Mouse (Mus musculus) kidney, adult 9 months (tissue): Measurements from ENCODE around the gene Kars.

Experiments
- DNase-seq: peaks from one replicate; pipeline ENCODE4 v3.0.0; 2022

The Kars gene

GRCm38 (mm10) chr8:112010997-112011815 is at the start of gene Kars, which contains the start of gene Terf2ip:
Kars (minus strand) TSS chr8:112011323.
Terf2ip (plus strand) TSS chr8:112011398.
- peak; percentile 94 for DNase-seq

- no peak for DNase-seq
Measured at GRCm38 (mm10) chr8:112054456-112054855, 43.3 kb upstream of the Kars start.

GRCm38 (mm10) chr8:112051537-112051936 is 40.4 kb upstream of the Kars start:
- DNase-seq: no peak

- no peak for DNase-seq
Measured at GRCm38 (mm10) chr8:112049984-112050383, 38.9 kb upstream of the Kars start.

GRCm38 (mm10) chr8:112048293-112048692 is 37.2 kb upstream of the Kars start:
- no peak for DNase-seq

GRCm38 (mm10) chr8:112045896-112046295 is 34.8 kb upstream of the Kars start:
- DNase-seq: peak; percentile 76

- no peak for DNase-seq
Measured at GRCm38 (mm10) chr8:112045182-112045581, 34.1 kb upstream of the Kars start.

GRCm38 (mm10) chr8:112037521-112037920 is 26.4 kb upstream of the Kars start:
- no peak for DNase-seq

GRCm38 (mm10) chr8:112034603-112035002 is 23.5 kb upstream of the Kars start:
- peak; percentile 64 for DNase-seq

- no peak for DNase-seq
Measured at GRCm38 (mm10) chr8:112033071-112033470, 21.9 kb upstream of the Kars start.

- no peak for DNase-seq
Measured at GRCm38 (mm10) chr8:112030663-112031062, 19.5 kb upstream of the Kars start.

- DNase-seq: no peak
Measured at GRCm38 (mm10) chr8:112029455-112029854, 18.3 kb upstream of the Kars start.

GRCm38 (mm10) chr8:112014936-112015335 is 3.8 kb upstream of the Kars start, which contains the start of gene Gm6793:
Gm6793 (minus strand) TSS chr8:112015036.
- no peak for DNase-seq

GRCm38 (mm10) chr8:112011816-112012242 is 706 bp upstream of the Kars start:
- peak; percentile 42 for DNase-seq

GRCm38 (mm10) chr8:112009558-112009957 is 1.6 kb downstream of the Kars start:
- no peak for DNase-seq

- DNase-seq: no peak
Measured at GRCm38 (mm10) chr8:112007669-112008068, 3.5 kb downstream of the Kars start.

- DNase-seq: no peak
Measured at GRCm38 (mm10) chr8:112005601-112006000, 5.5 kb downstream of the Kars start.

- DNase-seq: no peak
Measured at GRCm38 (mm10) chr8:112004754-112005153, 6.4 kb downstream of the Kars start.

- no peak for DNase-seq
Measured at GRCm38 (mm10) chr8:111992703-111993039, 18.5 kb downstream of the Kars start.

- DNase-seq: peak; percentile 86
Measured at GRCm38 (mm10) chr8:111992013-111992702, 19.0 kb downstream of the Kars start, which contains the start of gene Adat1. Adat1 (minus strand) TSS chr8:111992302.

GRCm38 (mm10) chr8:111991278-111991677 is 19.8 kb downstream of the Kars start:
- DNase-seq: no peak

GRCm38 (mm10) chr8:111989911-111990310 is 21.2 kb downstream of the Kars start:
- DNase-seq: peak; percentile 82

GRCm38 (mm10) chr8:111984511-111984910 is 26.6 kb downstream of the Kars start:
- no peak for DNase-seq

- DNase-seq: no peak
Measured at GRCm38 (mm10) chr8:111982116-111982515, 29.0 kb downstream of the Kars start.
